Mouse (Mus musculus) kidney, adult 11 months (tissue): ENCODE measurements around the gene Taf9.
A peak's percentile ranks its signal among the peaks of the same experiment; 100 is the strongest.

ENCODE experiments used
- DNase-seq: peaks from one replicate; pipeline ENCODE4 v3.0.0; 2022

Gene Taf9

DNA sequence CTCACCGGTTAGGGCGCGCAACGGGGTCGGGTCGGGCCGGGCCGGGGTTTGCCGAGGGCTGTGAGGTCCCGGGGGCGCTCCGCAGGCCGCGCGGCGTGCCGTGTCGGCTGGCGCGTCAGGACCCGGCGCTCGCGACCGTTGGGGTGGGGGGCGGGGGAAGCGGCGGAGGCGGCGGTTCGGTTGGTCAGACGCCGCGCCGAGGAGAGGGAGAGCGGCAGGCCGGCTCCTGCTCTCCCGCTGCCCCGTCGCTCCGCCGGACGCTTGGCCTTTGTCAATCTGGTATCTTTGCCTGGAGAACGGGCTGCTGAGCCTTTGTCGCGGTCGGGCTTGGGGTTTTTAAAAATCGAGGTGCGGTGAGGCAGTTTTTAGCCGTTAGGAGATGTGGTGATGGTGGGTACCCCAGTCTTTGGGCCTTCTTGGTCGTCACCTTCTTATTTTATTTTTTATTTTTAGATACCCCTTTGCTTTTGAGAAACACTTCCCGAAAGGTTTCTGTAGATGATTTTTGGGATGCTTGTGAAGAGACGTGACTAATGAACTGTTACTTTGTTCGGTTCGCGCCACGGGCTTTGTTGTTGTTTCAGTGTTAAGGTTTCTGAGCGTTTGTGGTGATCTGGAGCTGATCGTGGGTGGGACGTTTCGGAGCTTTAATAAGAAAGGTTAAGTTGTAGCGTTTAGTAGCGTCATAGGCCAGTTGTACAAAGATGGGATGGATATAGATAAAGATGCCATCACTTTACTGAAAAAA, at the start of gene Taf9:
Taf9 (plus strand) TSS at position 141 of the 748 bp plus-strand sequence.
- DNase-seq, result no peak

DNA sequence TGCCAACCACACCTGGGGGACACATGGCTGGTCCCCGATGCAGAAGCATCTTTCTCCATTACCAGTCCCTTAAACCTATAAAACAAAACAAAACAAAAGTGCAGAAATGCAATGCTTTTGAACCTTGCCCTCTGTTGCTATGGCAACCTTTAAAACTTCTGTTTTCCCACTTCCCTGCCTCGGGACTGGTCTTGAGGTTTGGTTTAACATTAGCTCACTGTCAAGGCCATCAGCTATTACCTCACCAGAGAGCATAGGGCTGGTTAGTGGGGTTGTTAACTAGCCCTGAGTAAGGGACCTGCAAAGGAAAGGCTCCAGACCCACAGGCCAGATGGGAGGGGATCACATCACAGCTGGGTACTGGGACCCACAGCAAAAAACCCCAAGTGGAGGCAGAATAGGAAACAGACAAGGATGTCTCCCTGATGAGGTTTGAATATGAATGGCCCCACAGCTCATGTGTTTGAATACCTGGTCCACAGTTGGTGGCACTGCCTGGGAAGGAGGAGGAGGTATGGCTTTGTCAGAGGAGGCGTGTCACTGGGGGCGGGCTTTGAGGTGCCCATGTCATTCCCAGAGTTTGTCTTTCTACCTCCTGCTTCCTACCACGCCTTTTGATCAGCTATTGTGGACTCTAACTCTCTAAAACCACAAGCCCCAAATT, 49.0 kb upstream of the Taf9 start:
- peak; percentile 83 for DNase-seq

DNA sequence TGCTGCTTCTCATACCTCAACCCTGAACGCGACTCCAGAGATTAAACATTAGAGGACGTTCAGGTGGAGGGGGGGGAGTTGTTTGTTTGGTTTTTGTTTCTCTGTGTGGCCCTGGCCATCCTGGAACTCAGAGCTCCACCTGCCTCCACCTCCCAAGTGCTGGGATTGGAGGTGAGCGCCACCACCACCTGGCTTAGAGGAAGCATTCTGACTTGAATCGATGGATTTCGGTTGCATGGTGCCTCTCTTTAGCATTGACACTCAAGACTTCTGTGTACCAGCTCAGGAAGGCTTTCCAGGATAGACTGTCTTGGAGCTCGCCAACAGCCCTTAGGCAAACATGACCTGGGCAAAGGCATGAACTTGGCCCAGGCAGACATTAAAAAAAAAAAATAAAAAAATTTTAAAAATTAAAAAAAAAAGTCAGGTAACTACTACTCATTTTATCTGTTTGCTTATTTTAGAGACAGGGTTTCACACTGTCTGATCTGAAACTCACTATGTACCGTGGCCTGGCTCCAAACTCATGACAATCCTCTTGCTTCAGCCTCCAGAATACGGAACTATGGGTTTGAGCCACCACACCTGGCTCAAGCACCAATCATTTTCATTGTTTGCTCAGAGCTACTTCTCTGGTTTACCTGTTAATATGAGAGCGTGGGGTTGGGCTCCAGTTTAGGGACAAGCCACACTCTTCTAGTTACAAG, 48.2 kb upstream of the Taf9 start:
- peak; percentile 12 for DNase-seq

DNA sequence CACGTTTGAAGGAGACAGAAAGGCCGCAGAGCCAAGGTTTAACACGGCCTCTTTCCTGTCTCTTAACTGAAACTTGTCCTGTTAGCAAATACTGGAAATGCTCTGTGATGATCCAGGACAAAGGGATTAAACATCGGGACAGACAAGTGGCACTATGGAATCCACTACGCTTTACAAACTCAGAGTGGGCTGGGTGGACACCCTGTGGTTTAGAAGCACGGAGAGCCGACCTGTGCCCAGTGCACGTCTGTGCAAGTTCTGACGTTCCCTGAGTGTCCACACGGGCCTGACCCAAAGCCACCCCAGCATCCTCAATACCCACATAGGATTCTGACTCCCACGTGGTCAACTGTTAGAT, 47.7 kb upstream of the Taf9 start:
- DNase-seq, result no peak

DNA sequence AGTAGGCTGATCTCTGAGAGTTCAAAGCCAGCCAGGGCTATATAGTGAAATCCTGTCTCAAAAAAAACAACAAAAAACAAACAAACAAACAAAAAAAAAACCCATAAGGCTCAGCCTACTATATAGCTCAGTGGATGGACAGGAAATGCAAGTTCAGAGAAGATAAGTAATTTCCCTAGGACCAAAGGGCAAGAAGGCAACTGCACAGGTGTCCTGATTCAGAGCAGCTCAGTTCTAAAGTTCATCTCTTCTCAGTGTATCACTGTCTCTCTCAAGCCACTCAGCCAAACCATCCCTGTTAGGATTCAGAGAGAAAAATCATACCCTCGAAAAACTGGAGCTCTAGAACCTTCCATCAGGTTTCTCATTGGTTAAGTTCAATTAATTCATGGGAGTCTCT, 45.5 kb upstream of the Taf9 start:
- no peak for DNase-seq

DNA sequence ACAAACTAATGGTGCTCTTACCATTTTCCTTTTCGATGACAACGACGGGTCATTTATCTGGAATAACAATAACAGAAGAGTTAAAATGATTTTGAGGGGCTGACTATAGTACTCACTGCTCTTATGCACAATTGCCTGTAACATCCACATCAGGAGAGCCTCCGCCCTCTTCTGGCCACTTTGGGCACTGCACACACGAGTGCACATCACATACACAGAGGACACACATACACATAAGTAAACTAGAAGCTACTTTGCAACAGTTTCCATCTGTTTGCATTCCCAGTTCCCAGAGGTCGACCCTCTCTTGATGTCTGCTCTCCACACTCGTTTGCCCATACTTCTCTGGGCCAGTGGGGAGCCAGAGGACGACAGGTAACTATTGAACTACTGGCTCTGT, 43.6 kb upstream of the Taf9 start:
- DNase-seq, result no peak

DNA sequence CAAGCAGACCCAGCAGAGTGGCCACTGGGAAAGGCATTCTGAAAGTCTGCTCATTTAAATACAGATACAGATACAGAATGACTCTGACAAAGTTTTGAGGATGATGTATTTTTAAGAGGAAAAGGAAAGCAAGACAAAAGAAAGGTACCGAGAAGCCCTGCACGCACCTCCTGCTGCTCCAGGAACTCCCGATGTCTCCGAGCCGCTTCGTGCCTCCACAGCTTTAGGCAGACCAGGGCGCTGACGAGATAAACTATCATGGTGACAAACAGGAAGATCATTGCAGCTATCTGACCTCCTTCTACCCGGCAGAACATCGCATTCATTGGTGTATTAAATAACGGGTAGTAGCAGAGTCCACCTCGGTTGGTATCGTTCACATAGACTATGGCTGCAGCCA, 40.1 kb upstream of the Taf9 start:
- DNase-seq, result no peak

DNA sequence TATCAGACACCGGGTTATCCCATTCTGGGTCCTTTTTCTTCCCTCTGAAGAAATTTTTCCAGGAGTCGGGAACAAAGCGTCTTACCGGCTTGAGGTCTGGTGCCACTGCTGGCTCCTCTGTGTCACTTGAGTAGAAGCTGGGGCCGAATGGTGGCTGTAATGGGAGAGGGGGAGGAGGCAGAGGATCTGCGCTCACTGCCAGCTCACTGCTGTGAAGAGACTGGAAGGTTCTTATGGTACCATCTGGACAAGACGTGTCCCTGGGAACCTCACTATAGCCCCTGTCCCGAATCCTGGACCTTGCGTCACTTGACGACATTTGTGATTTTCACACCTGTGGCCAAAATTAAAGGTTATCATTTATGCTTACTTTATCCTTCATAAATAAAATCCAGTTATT, 39.1 kb upstream of the Taf9 start:
- DNase-seq, result no peak

DNA sequence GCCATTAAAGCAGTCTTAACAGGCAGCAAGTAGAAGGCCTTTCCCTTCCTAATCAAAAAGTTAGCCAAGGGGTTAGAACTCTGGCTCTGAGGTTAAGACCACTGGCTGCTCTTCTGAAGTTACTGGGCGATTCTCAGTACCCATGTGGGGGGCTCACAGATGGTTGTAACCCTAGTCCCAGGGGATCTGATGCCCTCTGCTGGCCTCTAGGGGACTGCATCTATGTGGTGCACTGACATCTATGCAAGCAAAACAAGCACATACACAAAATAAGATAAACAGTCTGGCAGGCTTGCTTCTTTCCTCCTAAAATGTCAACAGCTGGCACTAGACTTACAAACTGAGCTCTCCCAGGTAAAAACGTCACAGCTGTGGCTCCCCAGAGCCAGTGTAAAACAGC, 38.5 kb upstream of the Taf9 start:
- DNase-seq, result no peak

DNA sequence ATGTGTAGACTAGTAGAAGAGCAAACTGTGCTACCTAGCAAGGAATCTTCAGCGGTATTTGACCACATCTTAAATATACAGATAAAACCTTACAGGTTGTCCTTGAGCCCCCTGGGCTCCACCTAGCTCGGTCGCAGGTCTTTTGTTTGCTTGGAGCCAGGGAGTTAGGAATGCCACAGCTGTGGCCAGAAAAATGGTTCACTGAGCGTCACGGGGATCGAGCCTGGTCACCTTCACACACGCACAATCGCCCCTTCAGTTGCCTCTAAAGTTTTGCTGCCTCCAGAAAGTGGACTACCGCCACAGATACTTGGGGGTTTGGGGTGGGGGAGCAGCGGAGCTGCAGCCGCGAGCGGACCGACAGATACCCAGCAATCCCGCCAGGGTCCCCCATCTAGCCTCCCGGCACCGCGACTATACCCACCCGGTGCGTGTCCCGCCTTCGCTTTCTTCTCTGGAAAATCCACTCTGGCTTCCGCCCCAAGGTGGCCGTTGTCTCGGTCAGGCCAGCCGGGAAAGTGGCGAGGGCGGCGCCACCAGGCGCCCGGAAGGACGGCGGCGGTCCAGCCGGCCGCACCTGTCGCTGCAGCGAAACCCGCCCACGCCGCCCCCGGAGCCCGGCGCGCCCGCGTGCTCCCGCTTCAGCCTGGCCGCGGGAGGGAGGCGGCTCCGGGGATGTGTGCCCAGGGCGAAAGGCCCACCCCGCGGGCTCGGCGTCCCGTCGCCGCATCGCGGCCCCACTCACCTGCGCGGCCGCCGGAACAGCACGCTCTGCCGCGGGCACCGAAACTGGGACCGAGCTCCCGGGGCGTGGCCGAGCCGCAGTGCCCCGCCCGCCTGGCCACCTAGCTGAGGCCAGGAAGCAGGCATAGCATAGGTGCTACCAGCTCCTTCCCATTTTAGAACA, 34.9 kb upstream of the Taf9 start, which contains the start of gene Marveld2:
Marveld2 (minus strand) TSS at position 791 of the 907 bp plus-strand sequence.
- peak; percentile 72 for DNase-seq

DNA sequence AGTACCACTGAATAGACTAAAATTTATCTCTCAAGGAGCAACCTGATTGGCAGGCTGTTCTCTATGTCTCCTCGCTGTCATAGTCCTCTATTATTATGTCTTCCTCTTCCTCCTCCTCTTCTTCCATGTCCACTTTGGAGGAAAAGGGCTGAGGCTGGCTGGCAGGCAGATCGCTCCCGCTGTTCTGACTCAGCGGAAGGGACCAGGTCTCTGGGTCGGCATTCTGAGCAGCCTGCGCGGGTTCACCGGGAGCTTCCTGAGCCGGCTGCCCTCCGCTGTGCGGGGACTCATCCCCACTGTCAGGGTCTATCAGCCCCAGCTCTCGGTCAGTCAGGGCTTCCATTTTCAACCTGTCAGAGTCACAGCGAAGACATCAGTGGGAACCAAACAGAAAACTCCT, 33.8 kb upstream of the Taf9 start:
- DNase-seq, result no peak

DNA sequence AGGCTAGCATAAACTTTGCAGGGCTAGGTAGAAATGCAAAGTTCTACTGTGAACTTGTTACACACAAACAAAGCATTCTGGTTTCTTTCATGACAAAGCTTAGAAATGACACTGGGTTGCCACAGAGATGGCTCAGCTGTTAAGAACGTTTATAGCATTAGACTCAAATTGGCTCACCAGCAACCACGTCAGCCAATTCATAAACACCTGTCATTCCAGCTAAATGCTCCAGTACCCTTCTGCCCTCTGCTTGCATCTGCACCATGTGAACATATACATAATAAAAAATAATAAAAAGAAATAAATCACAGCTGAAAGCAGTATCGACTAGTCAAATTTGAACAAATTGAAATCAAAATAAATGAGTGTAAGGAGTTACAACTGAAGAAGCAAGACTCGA, 29.1 kb upstream of the Taf9 start:
- DNase-seq, result no peak

DNA sequence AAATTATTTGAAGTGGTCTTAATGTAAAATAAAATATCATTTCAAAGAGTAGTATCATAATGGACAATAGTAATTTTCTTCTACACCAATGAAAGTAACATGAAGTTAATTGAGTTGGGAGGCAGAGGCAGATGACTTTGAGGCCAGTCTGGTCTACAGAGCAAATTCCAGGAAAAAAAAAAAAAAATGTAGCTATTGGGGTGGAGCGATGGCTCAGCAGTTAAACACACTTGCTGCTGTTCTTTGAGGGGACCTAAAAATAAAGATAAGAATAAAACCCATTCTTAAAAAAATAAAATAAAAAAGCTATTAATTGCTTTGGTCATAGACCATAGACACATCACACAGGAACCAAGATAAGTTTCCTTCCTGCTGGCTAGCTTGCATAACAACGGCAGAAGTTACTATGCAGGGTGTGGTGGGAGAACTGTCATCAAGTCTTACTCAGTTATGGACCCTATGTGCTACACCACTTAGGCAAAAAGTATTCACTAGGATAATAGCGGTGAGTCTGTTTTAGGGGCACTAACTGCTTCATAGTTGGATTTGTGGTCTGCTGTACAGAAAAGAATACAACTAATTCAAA, 17.2 kb upstream of the Taf9 start:
- DNase-seq, result no peak

DNA sequence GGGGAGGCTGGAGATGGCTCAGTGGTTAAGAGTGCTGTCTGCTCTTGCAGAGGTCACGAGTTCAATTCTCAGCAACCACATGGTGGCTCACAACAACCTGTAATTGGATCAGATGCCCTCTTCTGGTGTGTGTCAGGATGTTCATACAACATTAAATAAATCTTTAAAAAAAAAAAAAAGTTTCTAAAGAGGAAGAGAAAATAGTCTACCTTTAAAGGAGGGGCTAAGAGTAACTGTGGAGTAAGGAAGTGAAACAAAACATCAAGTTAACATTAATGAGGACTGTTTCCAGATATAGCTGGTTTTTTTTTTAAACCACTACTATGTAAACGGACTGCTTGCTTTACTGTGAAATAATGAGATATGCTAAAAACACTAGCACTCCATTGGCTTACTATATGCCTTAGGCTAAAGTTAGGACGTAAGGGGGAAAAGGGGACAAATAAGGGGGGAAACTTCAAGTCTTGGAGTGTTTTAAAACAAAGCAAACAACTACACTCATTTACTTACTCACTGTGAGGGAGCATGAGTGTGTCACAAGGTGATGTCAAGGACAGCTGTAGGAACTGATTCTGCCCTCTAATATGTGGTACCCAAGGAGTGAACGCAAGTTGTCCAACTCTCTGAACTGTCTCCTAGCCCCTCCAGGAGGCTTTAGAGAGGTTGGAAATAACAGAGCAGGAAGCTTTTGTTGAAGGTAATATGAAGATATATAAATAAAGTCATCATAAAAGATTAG, 8.7 kb upstream of the Taf9 start:
- no peak for DNase-seq

DNA sequence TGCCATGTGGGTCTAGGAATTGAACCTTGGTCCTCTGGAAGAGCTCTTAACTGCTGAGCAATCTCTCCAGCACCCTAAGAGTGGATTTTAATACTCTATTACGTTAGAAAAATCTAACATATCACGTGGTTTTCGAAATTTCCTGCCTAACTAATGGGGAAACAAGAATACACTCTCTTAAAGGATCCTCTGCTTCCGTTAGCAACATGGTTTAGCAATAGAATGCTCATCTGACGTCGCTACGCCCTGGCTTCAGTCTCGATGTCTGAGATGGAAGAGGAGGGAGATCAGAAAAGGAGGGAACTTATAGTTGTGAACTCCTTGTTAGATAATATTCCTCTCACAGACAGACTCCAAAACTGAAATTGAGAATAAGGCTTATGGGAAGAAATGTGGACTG, 3.2 kb upstream of the Taf9 start:
- DNase-seq, result no peak

DNA sequence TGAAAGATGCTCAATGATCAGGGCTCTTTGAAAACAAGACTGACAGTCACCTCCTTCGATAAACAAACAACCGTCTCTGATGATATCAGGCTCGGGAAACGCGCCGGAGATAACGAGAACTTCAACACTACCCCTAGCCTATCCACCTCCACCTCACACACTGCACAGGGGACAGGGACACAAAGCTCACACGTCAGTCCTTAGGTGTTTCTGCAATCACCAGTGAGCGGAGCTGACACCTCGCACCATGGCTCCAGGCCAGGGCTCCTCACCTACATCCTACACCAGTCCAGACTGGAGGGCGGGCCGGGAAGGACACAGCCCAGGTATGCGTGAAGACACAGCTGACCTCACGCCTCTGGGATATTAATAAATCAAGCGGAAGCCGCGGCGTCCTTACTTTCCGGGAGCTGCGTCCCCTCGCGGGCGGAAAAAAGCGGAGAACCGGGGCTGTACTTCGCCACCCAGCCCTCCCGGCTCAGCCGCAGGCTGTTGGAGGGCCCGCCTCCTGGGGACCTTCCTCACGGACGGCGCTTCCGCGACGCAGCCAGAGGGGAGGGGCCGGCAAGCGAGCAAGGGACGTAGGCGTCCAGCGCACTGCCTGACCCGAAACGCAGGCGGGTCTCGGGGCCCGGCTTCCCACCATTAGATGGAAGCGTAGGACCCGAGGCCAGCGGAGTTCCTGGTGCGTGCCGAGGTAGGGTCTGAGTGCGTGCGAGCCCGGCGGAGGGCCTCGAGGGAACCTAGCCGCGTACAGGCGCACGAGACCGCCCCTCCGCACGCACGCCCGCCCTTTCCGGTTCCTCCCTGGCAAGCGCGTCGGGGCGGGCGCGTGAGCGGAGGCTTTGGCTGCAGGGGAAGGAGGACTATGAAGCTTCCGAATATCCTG, 585 bp upstream of the Taf9 start, which contains the start of the genes Ak6 and Rad17:
Ak6 (plus strand) TSS at position 430 of the 889 bp plus-strand sequence.
Rad17 (minus strand) TSS at position 502 of the 889 bp plus-strand sequence.
- DNase-seq, result peak; percentile 91

DNA sequence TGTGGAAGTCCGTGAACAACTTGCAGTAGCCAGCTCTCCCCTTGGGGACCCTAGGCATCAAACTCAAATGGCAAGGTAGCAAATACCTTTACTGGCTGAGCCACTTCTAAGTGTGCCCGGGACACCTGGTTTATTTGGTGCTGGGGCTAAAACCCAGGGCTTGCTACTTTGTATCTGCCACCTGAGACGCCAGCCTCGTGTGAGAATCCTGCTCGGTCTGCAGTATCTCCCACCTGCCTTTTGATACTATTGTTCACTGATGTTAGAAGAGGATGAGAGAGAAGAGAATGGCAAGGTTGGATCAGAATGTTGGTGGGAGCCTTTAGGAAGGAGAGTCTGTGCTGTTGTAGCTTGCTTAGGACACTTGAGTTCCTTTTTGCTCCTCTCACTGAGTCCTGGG, 6.7 kb downstream of the Taf9 start:
- no peak for DNase-seq

DNA sequence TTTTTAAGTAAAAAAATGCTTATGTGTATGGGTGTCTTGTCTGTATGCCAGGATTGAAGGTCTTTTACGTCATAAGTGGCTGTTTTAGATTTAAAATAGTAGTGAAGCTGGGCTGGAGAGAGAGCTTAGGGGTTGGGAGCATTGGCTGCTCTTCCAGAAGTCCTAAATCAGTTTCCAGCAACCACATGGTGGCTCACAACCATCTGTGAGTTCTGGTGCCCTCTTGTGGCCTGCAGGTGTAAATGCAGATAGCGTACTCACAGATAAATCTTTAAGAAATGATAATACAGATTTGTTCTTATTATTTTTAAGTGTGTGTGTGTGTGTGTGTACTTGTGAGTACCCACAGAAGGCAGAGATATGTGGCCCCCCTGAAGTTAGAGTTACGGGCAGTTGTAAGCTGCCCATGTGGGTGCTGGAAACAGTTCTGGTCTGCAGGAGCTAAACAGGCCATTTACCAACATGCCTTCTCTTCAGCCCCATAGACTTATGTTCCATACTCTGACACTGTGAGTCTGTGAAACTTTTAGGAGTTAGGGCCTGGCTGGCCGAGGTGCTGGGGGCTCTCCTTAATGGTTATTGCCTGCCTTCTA, 8.6 kb downstream of the Taf9 start:
- peak; percentile 12 for DNase-seq

DNA sequence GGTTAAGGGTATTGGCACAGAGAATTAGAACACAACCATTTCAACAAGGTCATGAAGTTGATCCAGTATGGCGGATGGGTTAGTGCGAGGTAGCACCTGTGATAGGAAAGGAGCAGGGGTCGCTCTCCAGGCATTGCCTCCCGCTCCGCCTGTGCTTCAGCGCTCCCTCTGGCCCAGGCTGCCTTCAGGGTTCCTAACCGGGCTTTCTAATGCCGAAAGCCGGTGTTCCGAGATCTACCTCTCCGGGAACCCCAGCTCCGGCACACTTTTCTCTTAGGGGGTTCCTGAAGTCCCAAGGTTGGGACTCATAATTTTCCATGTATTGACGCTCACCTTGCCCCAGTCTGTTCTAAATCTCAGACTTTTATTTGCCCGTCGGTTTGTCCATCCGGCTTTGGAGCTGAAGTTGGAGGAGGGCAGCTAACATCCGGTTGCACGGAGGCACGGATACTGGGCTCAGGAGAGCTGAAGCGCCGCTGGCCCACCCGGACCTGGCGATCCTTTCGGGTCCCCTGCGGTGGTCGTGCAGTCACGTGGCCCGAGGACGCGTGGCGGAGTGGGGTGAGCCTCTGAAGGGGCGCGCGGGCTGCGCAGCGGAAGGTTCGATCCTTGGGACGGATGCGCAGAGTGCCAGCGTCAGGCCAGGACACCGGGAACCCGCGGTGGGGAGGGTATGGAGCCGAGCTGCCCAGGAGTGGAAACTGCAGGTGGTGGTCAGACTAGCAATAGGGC, 18.1 kb downstream of the Taf9 start, which contains the start of gene Ccdc125:
Ccdc125 (plus strand) TSS at position 427 of the 732 bp plus-strand sequence.
- peak; percentile 32 for DNase-seq
